Mouse (Mus musculus): Measurements from ENCODE around the gene Tub. TPM values are rescaled to one million over a fixed set of nuclear protein-coding genes. Genes with fewer than 3 reads are reported as not detected.
A peak's percentile ranks its signal among the peaks of the same experiment; 100 is the strongest.

Gene Tub
- total RNA-seq, 1 experiment = 3.3 TPM

DNA sequence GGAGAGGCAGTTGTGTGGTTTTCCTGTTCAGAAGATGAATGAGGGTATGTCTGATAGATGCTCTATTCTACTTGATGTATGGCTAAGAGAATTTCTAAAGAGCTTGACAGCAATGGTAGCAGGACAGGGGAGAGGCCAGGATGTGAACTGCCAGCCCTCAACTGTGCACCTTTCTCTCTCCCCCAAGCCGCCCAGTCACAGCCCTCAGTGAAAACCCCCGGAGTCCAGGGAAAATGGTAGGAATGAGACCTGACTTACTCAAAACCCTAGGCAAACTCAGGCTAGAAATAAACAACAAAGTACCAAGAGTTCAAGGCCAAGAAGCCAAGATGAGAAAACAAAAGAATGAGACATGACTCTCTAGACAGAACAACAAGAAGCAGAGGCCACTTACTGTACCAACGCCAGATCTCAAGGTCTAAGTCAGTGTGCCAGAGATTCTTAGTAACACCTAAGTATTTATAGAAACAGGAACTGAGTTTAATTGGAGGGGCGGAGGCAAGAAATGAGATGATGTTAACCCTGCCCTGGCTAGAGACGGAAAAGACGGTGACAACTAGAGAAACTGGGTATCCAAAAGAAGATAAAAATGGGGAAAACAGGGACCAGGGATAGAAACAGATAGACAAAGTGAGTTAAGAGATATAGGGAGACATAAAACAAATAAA is 20.3 kb upstream of the Tub start, which contains the start of gene Nlrp10:
Gene Nlrp10, minus strand, starts transcription at position 453 of the 668 bp plus-strand sequence.
- TF ChIP-seq HCFC1 (IDR thresholded peaks at IDR 0.05; ENCODE audit: borderline replicate concordance, insufficient read depth, low read length) = no peak
- TF ChIP-seq CHD2 (IDR thresholded peaks at IDR 0.05; ENCODE audit: low read depth, low read length) = no peak
- no peak for TF ChIP-seq ZNF384 (IDR thresholded peaks at IDR 0.05; ENCODE audit: low read depth, low read length)
- TF ChIP-seq ZC3H11A (IDR thresholded peaks at IDR 0.05; ENCODE audit: borderline replicate concordance, low read depth, low read length) = no peak
- TF ChIP-seq MAFK (IDR thresholded peaks at IDR 0.05; ENCODE audit: insufficient read depth, low read depth, low read length) = no peak
- H3K27ac ChIP-seq (ENCODE audit: insufficient read depth, low read depth, low read length, poor library complexity, severe bottlenecking) = no peak within 1 kb of the TSS
- no peaks in the 10 kb centered on the region for H3K9me3 ChIP-seq (ENCODE audit: control insufficient read depth, insufficient read depth, low read depth, low read length)
- no peak for DNase-seq (ENCODE audit: low read depth, low spot score)
- H3K4me1 ChIP-seq (ENCODE audit: control insufficient read depth in 2 of 2, insufficient read depth in 2 of 2, low read length in 2 of 2, poor library complexity in 1 of 2) = no peaks in the 10 kb centered on the region
- no peaks in the 10 kb centered on the region for H3K36me3 ChIP-seq (ENCODE audit: control insufficient read depth, insufficient read depth, low read length, poor library complexity, severe bottlenecking)
- no peak within 1 kb of the TSS for H3K9ac ChIP-seq (ENCODE audit: insufficient read depth, low read depth, low read length, poor library complexity, severe bottlenecking)
- in situ Hi-C loops (cut with MboI; ENCODE audit: low sequenced_read_pairs in 2 of 2, unreplicated experiment in 2 of 2) = no loop called here
- no peak within 1 kb of the TSS for H3K4me3 ChIP-seq (ENCODE audit: insufficient read depth in 1 of 2, low read depth in 1 of 2, low read length in 2 of 2, poor library complexity in 1 of 2, severe bottlenecking in 1 of 2)

- TF ChIP-seq MAFK (IDR thresholded peaks at IDR 0.05; ENCODE audit: insufficient read depth, low read depth, low read length) (no peak), CHD2 (IDR thresholded peaks at IDR 0.05; ENCODE audit: low read depth, low read length) (peak; percentile 82), ZNF384 (IDR thresholded peaks at IDR 0.05; ENCODE audit: low read depth, low read length) (no peak), HCFC1 (IDR thresholded peaks at IDR 0.05; ENCODE audit: borderline replicate concordance, insufficient read depth, low read length) (peak; percentile 89), ZC3H11A (IDR thresholded peaks at IDR 0.05; ENCODE audit: borderline replicate concordance, low read depth, low read length) (peak; percentile 80; the same call in 1 of the 2 replicates)
- peaks cover 30% of the 10 kb centered on the region for H3K36me3 ChIP-seq (ENCODE audit: control insufficient read depth, insufficient read depth, low read length, poor library complexity, severe bottlenecking)
- H3K9me3 ChIP-seq (ENCODE audit: control insufficient read depth, insufficient read depth, low read depth, low read length) = peaks cover 4% of the 10 kb centered on the region; the same call in 1 of the 2 replicates
- peak within 1 kb of the TSS; percentile 99 for H3K9ac ChIP-seq (ENCODE audit: insufficient read depth, low read depth, low read length, poor library complexity, severe bottlenecking)
- peak within 1 kb of the TSS; percentile 97 to 98 for H3K4me3 ChIP-seq (ENCODE audit: insufficient read depth in 1 of 2, low read depth in 1 of 2, low read length in 2 of 2, poor library complexity in 1 of 2, severe bottlenecking in 1 of 2)
- peak; percentile 96 for DNase-seq (ENCODE audit: low read depth, low spot score)
- peaks cover 0 to 6% of the 10 kb centered on the region in 2 experiments; a peak in 2 of 4 replicates for H3K4me1 ChIP-seq (ENCODE audit: control insufficient read depth in 2 of 2, insufficient read depth in 2 of 2, low read length in 2 of 2, poor library complexity in 1 of 2)
- in situ Hi-C loops (cut with MboI; ENCODE audit: low sequenced_read_pairs in 2 of 2, unreplicated experiment in 2 of 2) = no loop called here
- peak within 1 kb of the TSS; percentile 45; the same call in 1 of the 2 replicates for H3K27ac ChIP-seq (ENCODE audit: insufficient read depth, low read depth, low read length, poor library complexity, severe bottlenecking)
These were observed 16.1 kb upstream of the Tub start, which contains the start of gene Eif3f for GRCm38 (mm10) chr7:108933794-108934731. Eif3f (plus strand) TSS chr7:108934417.

DNA sequence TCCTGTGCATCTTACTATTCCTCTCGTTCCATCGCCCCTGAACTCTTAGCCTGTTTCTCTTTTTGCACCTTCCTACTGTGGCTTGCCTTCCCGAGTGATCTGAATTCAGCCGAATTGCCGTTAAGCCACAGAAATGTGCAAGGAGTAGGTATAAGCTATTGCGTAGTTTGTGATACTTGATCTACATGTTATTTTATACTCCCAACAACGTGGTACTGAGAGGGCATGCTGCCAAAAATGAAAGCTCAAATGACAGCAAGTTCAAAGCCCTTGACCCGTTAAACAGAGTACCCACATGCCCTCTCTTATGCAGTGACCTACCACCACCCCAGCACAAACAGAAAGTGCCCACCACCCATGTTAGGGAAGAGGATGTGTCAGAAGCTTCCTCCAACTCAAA is 15.3 kb upstream of the Tub start:
- no peak for DNase-seq (ENCODE audit: low read depth, low spot score)
- Histone ChIP-seq H3K9ac (ENCODE audit: insufficient read depth, low read depth, low read length, poor library complexity, severe bottlenecking) (peak overlapping the region; percentile 99), H3K4me1 (ENCODE audit: control insufficient read depth in 2 of 2, insufficient read depth in 2 of 2, low read length in 2 of 2, poor library complexity in 1 of 2) (peaks cover 0 to 6% of the 10 kb centered on the region in 2 experiments; a peak in 2 of 4 replicates), H3K36me3 (ENCODE audit: control insufficient read depth, insufficient read depth, low read length, poor library complexity, severe bottlenecking) (peaks cover 34% of the 10 kb centered on the region), H3K9me3 (ENCODE audit: control insufficient read depth, insufficient read depth, low read depth, low read length) (peaks cover 7% of the 10 kb centered on the region), H3K27ac (ENCODE audit: insufficient read depth, low read depth, low read length, poor library complexity, severe bottlenecking) (no peak overlapping the region), H3K4me3 (ENCODE audit: insufficient read depth in 1 of 2, low read depth in 1 of 2, low read length in 2 of 2, poor library complexity in 1 of 2, severe bottlenecking in 1 of 2) (peak overlapping the region; percentile 97 to 98)
- TF ChIP-seq HCFC1 (IDR thresholded peaks at IDR 0.05; ENCODE audit: borderline replicate concordance, insufficient read depth, low read length) (no peak), ZC3H11A (IDR thresholded peaks at IDR 0.05; ENCODE audit: borderline replicate concordance, low read depth, low read length) (no peak), ZNF384 (IDR thresholded peaks at IDR 0.05; ENCODE audit: low read depth, low read length) (no peak)
- in situ Hi-C loops (cut with MboI; ENCODE audit: low sequenced_read_pairs in 2 of 2, unreplicated experiment in 2 of 2) = no loop called here

DNA sequence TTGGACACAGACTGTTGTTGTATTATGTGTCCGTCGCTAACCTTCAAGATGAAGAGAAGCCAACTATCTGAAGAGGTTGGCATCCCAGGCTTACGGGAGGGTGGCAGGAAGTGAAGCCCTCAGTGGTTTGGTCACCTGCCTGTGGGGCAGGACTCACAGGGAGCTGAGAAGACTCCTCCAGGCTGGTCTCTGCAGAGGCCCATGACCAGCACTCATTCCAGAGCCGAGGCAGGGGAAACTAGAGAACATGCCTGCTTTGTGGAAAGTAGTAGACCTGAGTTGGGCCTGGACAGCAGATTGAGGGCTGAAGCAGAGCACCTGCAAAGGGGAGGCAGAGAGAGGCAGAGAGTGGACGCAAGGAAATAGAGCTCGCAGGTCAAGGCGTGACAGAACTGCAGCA is 14.7 kb upstream of the Tub start:
- DNase-seq (ENCODE audit: low read depth, low spot score) = no peak
- Histone ChIP-seq H3K9me3 (ENCODE audit: control insufficient read depth, insufficient read depth, low read depth, low read length) (peaks cover 7% of the 10 kb centered on the region), H3K9ac (ENCODE audit: insufficient read depth, low read depth, low read length, poor library complexity, severe bottlenecking) (peak overlapping the region; percentile 99; the same call in 1 of the 2 replicates), H3K36me3 (ENCODE audit: control insufficient read depth, insufficient read depth, low read length, poor library complexity, severe bottlenecking) (peaks cover 40% of the 10 kb centered on the region), H3K4me3 (ENCODE audit: insufficient read depth in 1 of 2, low read depth in 1 of 2, low read length in 2 of 2, poor library complexity in 1 of 2, severe bottlenecking in 1 of 2) (peak overlapping the region; percentile 97 to 98), H3K4me1 (ENCODE audit: control insufficient read depth in 2 of 2, insufficient read depth in 2 of 2, low read length in 2 of 2, poor library complexity in 1 of 2) (peaks cover 0 to 6% of the 10 kb centered on the region in 2 experiments; a peak in 2 of 4 replicates), H3K27ac (ENCODE audit: insufficient read depth, low read depth, low read length, poor library complexity, severe bottlenecking) (no peak overlapping the region)
- in situ Hi-C loops (cut with MboI; ENCODE audit: low sequenced_read_pairs in 2 of 2, unreplicated experiment in 2 of 2) = no loop called here
- no peak for TF ChIP-seq ZC3H11A (IDR thresholded peaks at IDR 0.05; ENCODE audit: borderline replicate concordance, low read depth, low read length)

Measured in ES-E14 (cell line).